Mouse (Mus musculus): ENCODE results near the gene Il24.

Gene Il24

DNA sequence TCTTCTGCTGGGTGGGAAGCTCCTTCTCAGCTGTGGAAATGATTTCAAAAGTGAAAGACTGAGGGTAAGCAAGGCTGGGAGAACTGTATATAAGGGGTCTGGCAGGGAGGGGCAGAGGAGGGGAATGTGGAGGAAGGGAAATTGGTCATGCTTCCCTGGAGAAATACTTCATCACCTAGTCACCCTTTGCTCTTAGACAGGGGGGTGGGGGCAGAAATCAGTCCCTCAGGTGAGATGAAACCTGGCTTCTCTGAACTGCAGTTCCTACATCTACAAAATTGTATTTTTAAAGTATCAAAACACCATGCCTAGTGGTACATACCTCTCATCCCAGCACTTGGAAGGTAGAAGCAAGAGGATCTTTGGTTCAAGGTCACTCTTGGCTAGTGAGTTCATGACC is at the start of gene Il24:
Il24 (minus strand) TSS at position 101 of the 400 bp plus-strand sequence.
- no peak for DNase-seq

DNA sequence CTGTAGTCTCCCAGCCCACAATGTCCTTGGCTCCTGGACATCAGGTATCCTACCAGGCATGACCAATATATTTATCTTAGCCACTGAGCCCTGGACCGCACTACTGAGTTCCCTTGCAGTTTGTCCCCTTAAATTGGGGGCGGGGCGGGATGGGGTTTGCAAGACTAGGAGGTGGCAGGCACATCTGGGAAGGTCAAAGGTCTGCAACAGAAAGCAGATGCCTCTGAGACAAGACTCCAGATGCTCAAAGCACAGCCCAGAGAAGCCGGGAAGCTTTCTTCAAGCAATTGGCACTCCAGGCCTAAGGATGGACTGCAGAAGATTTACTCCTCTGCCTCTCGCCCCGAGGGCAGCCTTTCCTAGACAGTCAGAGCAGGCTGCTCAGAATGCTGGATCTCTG is 49.1 kb upstream of the Il24 start:
- no peak for DNase-seq

DNA sequence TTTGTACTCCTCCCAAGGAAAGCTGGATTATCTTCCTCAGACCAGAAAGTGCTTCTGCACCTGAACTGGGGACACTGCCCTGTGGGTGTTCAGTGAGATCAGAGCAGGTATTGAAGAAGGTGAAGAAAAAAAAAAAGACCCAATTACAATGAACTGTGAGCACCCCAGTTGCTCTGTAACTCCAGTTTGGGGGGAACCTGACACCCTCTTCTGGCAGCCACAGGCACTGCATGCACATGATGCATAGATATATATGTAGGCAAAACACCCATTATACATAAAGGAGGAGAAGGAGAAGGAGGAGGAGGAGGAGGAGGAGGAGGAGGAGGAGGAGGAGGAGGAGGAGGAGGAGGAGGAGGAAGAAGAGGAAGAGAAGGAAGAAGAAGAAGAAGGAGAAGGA is 39.2 kb upstream of the Il24 start:
- no peak for DNase-seq

DNA sequence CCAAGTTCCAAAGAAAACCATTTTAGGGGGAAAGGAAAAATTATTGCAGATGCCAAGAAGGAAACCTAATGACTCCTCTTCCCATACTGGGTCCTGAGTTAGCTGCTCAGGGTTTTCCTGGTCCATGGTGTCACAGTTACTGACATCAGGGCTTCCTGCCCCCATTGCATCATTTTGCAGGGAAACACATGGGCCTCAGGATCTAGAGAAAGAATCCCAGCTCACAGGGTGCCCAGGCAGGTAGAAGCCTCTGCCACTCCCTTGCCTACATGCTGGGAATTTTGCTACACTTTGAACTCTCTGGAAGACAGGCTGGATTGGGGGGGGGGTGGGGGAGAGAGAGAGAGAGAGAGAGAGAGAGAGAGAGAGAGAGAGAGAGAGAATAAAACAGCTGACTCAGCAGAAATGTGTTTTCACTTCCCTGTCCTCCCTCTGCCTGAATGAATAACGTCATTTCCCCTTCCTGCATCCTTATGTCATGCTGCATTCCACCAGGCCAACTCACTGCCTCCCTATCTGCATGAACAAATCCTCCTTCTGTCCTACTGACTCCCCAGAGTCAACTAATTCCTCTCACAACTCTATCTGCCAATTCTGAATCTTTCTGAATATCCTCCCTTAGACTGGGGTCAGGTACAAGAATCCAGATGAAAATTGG is 31.2 kb upstream of the Il24 start:
- no peak for DNase-seq

DNA sequence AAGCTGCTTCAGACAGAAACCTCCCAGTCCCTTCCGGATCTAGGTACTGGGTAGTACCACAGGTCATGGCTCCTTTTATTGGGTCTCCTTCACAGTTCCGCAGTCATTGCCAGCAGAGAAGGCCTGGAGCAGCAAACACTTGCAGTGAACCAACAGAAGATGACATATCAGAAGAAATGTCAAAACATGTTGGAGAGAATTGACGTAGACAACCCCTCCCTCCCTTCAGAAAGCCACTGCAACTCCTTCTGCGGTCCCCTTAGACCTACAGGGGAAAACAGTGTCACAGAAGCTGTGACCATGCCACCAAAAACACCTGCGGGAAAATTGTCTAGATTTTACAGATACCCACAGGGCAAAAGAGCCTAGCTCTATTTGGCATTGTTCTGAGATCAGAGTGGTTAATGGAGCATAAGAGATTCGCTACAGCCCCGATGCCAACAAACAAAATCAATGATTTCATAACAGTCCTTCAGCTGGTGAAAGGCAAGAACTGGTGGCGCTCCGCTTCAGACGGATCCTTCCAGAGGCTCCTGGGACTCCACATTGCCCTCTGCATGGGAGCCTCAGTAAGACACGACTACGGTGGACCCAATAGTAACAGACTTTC is 24.3 kb upstream of the Il24 start, which contains the start of gene Il20:
Il20 (minus strand) TSS at position 51 of the 610 bp plus-strand sequence.
- DNase-seq = peak; percentile 61

DNA sequence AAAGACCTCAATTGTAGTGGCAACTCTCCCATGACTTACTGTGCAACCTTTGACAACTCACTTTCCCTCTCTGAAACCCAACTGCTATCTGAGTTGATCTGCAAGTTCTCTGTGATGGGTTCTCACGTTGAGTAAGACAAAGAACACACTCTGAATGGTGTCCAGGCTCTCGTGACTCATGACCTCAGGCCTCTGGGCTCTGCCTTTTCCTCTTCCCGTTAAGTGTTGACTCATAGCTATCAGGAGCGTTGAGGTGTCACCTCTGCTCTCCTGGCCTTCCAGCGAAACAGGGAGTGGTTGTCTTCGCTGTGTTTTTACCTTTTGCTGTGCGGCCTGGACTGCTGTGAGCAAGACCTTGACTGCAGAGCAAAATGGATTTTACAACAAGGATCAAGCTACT is 15.3 kb upstream of the Il24 start:
- no peak for DNase-seq

DNA sequence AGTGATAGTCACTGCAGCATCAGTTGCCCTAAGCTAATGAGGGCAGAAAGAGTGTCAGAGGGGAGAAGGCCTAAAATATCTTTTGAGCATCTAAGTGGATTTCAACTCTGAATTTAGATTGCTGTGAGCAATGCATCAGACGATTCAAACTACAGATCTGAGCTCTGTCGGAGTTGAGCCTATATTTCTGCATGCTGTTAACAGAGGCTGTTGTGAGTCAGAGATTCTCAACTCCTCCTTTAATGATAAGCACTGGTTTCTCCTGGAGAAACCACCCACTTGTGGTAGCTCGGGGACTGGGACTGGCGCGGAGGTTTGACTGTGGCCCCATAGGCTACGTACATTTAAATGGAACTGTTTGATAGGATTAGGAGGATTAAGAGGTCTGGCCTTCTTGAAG is 7.2 kb upstream of the Il24 start:
- DNase-seq = no peak

DNA sequence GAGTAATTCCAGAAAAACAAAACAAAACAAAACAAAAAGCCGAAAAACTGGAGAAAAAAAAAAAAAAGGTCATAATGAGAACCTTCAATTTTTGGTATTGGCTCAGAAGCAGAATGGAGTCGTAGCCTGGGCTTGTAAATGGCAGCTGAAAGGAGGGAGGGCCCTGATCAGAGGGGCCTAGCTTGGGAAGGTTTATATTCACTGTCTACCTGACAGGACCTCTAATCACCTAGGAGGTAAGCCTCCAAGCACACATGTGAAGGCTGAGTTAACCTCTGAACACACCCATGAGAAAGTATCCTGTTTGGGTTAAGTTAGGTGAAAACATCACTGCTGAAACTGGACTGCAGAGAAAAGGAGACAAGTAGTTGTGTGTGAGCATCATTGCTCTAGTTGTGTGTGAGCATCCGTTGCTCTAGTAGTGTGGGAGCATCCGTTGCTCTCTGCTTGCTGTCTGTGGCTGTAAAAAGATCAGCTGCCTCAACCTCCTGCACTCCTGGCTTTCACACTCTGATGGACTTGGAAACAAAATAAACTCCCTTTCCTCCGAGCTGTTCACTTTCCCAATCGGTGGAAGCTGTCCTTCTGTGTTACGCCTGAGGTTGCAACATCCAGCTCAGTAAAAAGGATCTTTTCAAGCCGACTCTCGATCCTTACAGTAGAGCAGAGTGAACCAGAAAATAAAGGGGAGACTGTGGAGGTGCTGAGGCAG is 6.2 kb upstream of the Il24 start:
- DNase-seq = no peak

DNA sequence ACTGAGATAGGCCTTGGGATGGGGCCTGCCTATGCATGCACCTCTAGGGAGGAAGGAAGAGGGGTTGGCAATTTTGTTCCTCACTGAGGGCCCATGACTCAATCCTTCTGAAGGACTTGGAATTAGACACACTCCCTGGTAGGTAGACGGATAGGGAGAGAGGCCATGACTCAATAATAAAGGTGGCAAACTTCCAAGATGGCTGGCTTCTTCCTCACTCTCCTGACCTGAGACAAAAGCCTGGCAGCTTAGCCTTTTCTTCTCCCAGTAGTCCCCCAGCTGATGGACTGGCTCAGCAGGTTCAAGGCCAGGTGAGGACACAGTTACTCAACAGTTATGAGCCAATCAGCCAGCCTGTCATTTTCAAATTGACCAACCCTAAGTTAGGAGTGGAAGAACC is 5.2 kb upstream of the Il24 start:
- DNase-seq = no peak

DNA sequence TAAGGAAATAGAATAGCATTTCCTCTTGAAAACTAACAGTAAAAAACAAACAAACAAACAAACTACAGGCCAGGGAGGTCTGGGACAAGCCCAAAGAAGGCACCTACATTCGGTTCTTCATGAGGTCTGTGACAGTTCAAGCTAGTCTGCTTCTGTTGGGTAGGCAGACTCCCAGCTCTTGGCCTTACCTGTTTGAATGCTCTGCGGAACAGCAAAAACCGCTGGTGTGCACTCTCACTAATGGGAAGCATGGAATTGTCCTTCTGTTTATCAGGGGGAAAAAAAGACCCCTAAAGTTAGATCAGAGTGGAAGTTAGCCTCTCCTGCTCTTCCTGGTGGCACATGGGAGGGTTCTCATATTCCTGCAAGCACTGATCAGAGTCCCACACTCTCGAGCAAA is 4.1 kb downstream of the Il24 start:
- no peak for DNase-seq

DNA sequence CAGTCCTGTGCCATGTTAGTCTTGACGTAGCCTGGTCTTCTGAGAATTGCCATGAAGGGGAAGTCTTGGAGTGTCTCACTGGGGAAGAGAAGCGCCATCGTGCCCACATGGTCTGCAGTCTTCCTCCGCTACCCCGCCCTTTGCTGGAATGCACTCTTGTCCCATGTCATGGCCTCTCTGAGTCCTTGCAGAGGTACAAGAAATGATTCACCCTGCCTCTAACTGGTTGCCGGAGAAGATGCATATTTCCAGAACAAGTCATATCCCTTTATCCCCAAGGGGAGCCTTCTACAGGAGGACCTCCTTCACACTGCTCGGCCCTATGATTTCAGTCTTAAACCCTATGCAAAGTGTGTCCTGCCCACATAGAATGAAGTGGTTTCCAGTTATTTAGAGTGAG is 7.3 kb downstream of the Il24 start:
- DNase-seq = no peak

DNA sequence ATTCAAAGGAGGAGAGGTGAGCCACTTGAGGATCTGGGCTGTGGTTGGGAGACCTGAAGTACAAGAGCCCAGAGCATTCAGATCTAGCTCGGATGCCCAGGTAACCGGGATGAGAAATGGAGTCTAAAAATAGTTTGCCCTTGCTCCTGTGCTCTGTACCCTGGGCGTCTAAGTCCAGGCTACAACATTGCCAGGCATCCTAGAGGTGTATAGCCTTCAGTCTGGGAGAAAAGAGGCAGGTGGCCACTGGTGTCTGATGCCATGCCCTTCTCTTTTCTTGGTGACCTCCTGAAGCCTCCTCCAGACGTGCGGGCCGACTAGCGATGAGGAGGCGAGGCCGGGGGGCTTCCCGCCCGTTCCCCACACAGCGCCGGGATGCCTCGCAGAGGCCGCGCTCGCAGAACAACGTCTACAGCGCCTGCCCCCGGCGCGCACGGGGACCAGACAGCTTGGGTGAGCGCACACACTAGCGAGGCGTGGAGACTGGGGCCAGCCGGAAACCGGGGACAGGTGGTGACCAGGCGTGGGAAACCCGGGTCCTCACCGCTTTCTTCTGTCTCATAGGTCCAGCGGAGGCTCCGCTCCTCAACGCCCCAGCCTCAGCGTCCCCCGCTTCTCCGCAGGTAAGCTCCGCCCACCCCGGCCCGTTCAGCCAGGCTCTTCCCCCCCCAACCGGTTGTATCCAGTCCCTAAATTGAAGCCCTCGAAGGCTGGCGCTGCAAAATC is 9.2 kb downstream of the Il24 start:
- DNase-seq = peak; percentile 63

DNA sequence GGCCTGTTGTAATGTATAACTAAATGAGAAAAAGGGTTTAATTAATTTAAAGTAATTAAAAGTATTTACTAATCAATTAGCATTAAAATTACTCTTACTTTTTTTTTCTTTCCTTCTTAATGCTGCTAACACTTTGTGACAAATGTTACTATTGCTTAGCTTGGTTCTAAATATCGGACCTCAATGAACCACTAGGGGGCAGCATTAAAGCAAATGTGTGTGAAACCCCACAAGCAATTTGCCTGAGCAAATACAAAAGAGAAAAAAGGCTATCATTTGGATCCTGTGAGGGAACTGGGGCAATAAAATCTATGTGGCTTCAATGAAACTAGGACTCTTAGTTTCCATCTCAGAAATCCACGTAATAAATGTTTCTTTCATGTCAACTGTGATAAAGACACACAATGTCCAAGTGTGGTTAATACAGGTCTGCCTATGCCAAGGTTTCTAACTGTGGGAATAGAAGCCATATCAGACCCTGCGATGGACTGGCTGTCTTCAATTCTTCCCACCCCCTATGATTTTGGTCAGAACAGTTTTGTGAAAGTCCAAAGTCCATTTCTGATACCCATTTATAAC is 10.2 kb downstream of the Il24 start:
- DNase-seq = peak; percentile 82

DNA sequence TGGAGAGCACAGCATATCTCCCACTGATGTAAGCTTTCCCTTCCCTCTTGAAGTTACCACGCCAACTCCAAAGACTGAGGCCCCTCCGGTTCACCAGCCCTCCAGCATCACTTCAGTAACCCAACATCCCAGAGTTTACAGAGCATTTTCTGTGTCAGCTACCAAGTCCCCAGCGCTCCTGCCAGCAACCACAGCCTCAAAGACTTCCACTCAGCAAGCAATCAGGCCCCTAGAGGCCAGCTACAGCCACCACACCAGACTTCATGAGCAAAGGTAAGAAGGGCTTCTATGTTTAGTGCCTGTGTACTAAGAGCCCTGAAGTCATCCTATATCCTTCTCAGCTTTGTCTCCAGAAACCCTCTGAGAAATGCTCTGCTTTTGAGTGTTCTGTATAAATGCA is 11.3 kb downstream of the Il24 start:
- DNase-seq = no peak

DNA sequence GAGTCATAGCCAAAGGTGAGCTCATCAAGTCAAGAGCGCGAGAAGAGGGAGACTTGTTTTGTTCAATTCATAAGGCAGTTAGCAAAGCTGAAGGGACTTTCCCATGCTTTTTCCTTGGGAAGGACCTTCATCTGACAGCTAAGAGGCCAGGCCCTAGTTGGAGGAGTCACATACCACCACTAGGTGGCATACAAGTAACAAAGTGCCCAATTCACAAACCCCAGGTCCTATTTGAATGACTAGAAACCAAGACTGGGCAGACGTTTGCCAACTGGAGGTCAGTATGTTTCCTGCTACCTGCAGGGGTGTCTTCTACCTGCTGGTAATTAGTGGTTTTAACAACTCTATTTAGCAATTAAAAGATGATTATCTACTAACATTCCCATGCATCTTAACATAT is 12.1 kb downstream of the Il24 start:
- DNase-seq = peak; percentile 72

DNA sequence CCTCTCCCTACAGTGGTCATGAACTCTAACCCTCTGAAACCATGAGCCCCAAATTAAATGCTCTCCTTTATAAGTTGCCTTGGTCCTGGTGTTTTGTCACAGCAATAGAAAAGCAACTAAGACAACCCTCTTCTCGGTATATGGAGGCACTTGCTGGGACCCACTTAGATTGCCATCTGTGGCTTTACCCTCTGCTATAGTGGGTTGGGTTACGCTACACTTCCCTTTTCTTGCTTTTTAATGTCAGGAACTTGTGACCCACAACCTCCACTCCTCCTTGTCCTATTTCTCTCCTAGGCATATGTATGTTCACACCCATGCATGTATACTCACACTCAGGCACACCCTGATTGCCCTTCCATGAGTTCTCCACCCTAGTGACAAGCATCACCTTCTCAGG is 14.3 kb downstream of the Il24 start:
- DNase-seq = no peak

DNA sequence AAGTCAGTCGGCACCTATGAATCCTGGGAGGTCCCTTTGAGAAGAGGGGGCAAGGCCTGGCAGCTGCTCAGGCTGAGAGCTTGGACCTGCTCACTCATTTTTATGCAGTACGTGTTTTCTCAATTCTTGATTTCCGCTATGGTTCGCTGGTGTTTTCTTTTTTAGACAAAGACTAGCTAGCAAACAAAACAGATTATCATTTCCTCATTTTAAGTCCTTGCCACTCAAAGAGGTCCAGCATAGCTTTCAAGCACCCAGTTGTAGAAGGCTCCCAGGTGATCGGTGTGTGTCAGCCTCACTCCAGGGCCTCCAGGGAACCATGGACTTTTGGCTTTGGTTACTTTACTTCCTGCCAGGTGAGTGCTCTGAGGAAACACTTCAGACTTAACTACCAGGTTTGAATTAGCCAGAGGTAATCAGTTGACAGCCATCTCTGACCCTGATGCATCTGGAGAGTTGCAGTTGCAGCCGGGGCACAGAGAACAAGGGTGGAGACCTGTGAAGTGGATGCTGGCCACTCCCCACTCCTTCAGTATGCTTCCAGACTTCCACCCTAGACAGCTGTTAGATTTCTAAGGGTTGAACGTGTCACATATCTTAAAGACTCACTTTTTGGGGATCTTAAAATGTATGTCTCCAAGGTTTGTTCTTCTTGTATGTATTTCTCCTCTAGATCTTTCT is 21.6 kb downstream of the Il24 start, which contains the start of gene Fcmr:
Fcmr (plus strand) TSS at position 129 of the 681 bp plus-strand sequence.
- no peak for DNase-seq

DNA sequence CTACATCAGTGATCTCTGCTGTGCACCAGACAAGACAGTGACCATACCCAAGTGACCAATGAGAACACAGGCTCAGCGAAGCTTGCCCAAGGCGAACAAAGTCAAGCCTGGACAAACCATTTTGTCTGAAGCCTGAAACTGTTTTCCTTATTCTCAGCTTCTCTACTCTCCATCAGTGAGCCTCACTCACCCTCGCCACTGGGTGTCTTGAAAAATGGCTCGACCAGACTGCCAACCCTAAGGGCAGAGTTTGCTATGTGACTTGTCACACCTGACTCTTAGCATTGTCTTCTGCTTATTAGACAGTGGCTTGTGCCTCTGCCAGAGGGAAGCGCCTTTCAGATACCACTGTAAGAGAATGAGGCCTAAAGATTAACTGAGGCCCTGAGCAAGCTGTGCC is 22.5 kb downstream of the Il24 start:
- DNase-seq = no peak

DNA sequence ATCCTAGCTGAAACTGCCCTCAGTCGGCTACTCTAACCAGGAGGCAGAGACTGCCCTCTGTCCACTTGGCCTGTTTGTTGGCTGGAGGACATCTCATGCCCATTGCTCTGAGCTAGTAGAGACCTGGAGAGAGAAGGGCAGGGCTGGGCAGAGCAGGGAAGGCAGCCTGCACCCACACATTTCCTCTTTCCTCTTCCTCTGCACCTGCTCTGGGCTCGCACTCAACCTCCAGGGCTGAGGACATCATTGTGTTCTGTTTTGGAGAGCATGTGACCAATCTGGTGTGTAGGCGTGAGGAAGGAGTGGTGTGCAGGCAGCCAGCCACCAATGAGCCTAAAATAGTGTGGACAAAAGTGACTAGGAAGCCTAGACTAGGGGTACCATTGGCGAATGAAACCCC is 23.0 kb downstream of the Il24 start:
- no peak for DNase-seq

DNA sequence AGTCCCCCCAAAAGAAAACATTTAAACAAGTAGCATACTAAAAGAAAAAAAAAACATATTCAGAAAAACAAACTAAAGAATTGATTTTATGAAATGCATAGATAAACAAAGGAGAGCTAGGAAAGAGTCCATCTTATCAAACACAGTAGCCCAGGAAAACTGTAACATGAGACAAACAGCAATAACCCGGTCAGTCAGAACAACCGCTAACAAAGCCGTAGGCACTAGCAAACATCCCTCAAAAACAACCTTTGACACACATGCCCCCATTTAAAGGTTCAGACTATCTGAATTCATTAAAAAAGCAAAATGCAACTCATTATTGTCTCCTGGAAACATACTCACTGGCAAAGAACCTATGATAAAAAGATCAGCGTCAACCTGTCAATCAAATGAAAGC is 29.8 kb downstream of the Il24 start:
- DNase-seq = no peak

DNA sequence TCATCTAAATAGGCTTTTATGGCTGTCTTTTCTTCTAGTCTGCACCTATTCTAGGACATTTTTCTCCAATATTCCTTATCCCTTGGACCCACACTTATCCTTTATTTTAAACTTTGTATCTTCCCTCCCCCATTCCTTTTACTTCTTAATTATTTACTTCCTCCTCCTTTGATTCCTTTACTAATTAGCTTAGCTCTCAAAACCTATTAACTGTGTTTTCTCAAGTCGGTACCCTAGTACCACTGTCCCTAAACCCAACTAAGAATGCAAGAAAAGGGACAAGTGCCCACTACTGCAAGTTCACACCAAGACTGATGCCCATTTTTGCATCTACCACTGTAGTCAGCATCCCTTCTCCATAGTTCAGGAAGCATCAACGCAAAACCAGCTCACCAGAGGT is 31.5 kb downstream of the Il24 start:
- DNase-seq = no peak

DNA sequence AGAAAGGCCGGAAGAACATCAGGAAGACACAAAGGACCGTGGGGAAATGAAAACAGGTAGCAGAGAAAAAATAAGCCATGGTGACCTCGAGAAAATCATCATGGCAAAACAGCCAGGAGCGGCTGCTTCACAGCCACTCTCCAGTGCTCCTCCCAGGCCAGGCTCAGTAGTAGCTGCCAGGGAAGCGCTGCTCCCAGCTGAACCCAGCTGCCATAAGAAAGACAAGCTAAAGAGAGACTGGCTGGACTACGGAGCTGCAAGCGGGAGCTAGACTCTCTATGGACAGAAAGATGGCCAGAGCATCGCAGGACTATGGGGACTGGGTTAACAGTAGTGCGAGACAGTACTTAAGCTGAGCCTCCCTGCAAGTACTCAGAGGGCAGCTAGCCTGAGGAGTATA is 32.4 kb downstream of the Il24 start:
- no peak for DNase-seq

DNA sequence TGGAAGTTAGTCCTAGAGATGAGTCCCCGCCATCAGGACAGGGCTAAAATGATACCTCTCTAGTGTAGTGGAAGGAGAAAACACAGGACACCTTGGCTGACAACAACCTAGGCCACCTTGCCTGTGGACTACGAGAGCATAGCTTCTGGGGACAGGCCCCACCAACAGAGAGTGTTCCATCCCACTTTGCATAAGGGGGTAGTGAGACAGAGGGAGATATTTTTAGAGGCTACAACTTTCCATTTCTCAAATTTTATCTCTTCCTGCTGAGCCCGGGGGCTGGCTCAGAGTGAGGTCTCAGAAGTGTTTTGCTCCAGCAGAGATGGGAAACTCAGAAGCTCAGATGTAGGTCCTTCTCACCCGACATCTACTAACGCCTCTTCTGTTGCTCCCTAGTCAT is 36.8 kb downstream of the Il24 start:
- DNase-seq = no peak
